Mouse (Mus musculus): ENCODE data around the gene St6galnac5.
A peak's percentile ranks its signal among the peaks of the same experiment; 100 is the strongest.

The St6galnac5 gene

GRCm38 (mm10) chr3:152950914-152951313, 31.1 kb downstream of the St6galnac5 start:
- no peak for DNase-seq (ENCODE audit: low read depth, low spot score)

GRCm38 (mm10) chr3:152950299-152950698, 31.7 kb downstream of the St6galnac5 start:
- no peak for DNase-seq (ENCODE audit: low read depth, low spot score)

- DNase-seq (ENCODE audit: low read depth, low spot score): no peak
These were observed 32.7 kb downstream of the St6galnac5 start for GRCm38 (mm10) chr3:152949233-152949777.

GRCm38 (mm10) chr3:152948556-152948955, 33.5 kb downstream of the St6galnac5 start:
- no peak for DNase-seq (ENCODE audit: low read depth, low spot score)

GRCm38 (mm10) chr3:152947031-152947640, 34.9 kb downstream of the St6galnac5 start:
- no peak for DNase-seq (ENCODE audit: low read depth, low spot score)

GRCm38 (mm10) chr3:152944766-152945165, 37.3 kb downstream of the St6galnac5 start:
- no peak for DNase-seq (ENCODE audit: low read depth, low spot score)

GRCm38 (mm10) chr3:152942985-152943384, 39.1 kb downstream of the St6galnac5 start:
- peak; percentile 5 for DNase-seq (ENCODE audit: low read depth, low spot score)

GRCm38 (mm10) chr3:152941671-152942070, 40.4 kb downstream of the St6galnac5 start:
- DNase-seq (ENCODE audit: low read depth, low spot score): no peak

- no peak for DNase-seq (ENCODE audit: low read depth, low spot score)
These were observed 45.7 kb downstream of the St6galnac5 start for GRCm38 (mm10) chr3:152936313-152936712.

- DNase-seq (ENCODE audit: low read depth, low spot score): no peak
These were observed 48.3 kb downstream of the St6galnac5 start for GRCm38 (mm10) chr3:152933737-152934136.

- no peak for DNase-seq (ENCODE audit: low read depth, low spot score)
These were observed 49.5 kb downstream of the St6galnac5 start for GRCm38 (mm10) chr3:152932544-152932943.

GRCm38 (mm10) chr3:152932096-152932495, 50.0 kb downstream of the St6galnac5 start:
- DNase-seq (ENCODE audit: low read depth, low spot score): no peak

- DNase-seq (ENCODE audit: low read depth, low spot score): no peak
These were observed 50.7 kb downstream of the St6galnac5 start for GRCm38 (mm10) chr3:152931354-152931753.

GRCm38 (mm10) chr3:152929788-152930281, 52.2 kb downstream of the St6galnac5 start:
- DNase-seq (ENCODE audit: low read depth, low spot score): peak; percentile 3

GRCm38 (mm10) chr3:152929256-152929787, 52.7 kb downstream of the St6galnac5 start:
- peak; percentile 14 for DNase-seq (ENCODE audit: low read depth, low spot score)

GRCm38 (mm10) chr3:152928287-152928975, 53.6 kb downstream of the St6galnac5 start:
- no peak for DNase-seq (ENCODE audit: low read depth, low spot score)

- DNase-seq (ENCODE audit: low read depth, low spot score): no peak
These were observed 55.9 kb downstream of the St6galnac5 start for GRCm38 (mm10) chr3:152926166-152926565.

GRCm38 (mm10) chr3:152925364-152925763, 56.7 kb downstream of the St6galnac5 start:
- DNase-seq (ENCODE audit: low read depth, low spot score): no peak

GRCm38 (mm10) chr3:152923530-152923929, 58.5 kb downstream of the St6galnac5 start:
- no peak for DNase-seq (ENCODE audit: low read depth, low spot score)

- no peak for DNase-seq (ENCODE audit: low read depth, low spot score)
These were observed 61.7 kb downstream of the St6galnac5 start for GRCm38 (mm10) chr3:152920365-152920764.

- no peak for DNase-seq (ENCODE audit: low read depth, low spot score)
These were observed 62.9 kb downstream of the St6galnac5 start for GRCm38 (mm10) chr3:152919101-152919500.

- DNase-seq (ENCODE audit: low read depth, low spot score): no peak
These were observed 64.5 kb downstream of the St6galnac5 start for GRCm38 (mm10) chr3:152917579-152917978.
